Mouse (Mus musculus) left cerebral cortex, postnatal 4 days (tissue): ENCODE results near the gene 5730596B20Rik. TPM values are rescaled to one million over a fixed set of nuclear protein-coding genes. Genes with fewer than 3 reads are reported as not detected.

ENCODE experiments used
- DNase-seq: peaks from one replicate; pipeline ENCODE4 v3.0.0-alpha.2; 2022
- intact Hi-C: fragments of 180-260 bp; cut with DNase I; formaldehyde crosslinking; loops from one replicate; pipeline ENCODE4 v1.15.1; 2025
- microRNA-seq: library from miRNA; unstranded; fragments of <30 nt; microRNA quantifications from one replicate; pipeline ENCODE4 v1.2.0, GENCODE M21; 2022
- total RNA-seq, 2 experiments: library from RNA; stranded (reverse); gene quantifications; 2 replicates each; pipeline ENCODE4 v1.2.3; 2021

The 5730596B20Rik gene
- total RNA-seq, 2 experiments from 2014 or later = not detected

DNA sequence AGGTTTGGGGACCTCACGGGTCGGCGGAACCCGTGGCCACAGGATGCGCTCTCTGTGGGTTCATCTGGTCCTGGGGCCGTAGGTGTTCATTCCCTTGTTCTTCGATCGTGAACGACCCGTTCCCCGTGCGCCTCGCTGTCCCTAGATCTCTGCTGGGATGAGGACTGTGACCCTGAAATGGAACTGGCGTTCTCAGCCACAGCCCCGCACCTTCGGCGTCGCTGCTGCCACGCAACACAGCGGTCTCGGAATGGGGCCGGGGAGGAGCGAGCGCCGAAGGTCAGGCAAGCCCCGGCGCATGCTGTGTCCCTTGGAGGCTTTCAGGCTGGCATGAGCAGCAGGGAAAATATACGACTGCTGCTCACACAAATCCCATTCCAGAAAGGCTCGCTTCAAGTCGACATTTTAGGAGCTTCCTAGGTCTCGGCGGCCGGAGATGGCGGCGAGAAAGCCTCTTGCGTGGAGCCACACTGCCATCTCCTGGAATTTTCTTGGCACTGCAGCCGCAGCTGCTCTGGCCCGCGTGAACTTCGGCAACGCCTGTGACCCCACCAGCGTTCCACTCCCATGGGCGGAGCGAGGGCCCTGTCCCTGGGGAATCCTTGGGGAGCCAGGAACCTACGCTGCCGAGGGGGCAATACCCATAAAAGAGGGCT lies 44.2 kb downstream of the 5730596B20Rik start, which contains the start of gene Hoxa7:
TSS of gene Hoxa7 (minus strand) at position 518 of the 656 bp plus-strand sequence.
- DNase-seq = peak; percentile 83
- intact Hi-C loops = loop anchor here (5.0 kb wide), 2 partner anchors 639 to 1049 kb away; no protein-coding TSS in a partner anchor

DNA sequence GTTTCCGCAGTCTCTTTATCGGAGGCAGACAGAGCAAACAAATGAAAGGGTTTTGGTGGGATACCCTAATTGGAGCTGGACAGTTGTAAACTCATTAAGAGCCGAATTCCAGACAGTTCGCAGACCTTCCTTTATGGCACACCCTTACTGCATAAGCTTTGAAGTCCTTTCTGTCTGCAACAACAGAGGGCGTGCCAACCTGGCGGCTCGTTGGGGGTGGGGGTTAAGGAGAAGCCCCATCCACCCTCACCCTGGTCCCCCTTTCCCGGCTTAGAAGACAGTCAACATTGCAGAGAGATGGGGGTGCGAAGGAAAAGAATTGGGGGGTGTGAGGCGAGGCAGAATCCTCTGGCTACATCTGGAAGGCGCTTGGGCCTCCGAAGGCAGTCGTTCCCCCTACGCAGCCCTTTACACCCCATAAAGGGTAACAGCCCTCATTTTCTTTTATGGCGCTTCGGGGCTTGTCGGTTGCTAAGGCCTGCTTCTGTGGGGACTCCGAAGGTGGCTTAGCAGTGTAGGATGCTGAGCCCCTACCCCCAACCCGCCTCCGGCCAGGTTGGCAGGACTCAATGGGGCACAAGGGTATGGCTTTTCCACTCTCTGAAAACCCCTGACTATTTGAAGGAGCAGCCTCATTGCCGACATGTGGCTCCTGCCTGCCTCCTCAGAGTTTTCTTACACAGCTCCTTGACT lies 44.8 kb downstream of the 5730596B20Rik start:
- peak; percentile 0 for DNase-seq
- intact Hi-C loops = loop anchor here (5.0 kb wide), 2 partner anchors 640 to 1050 kb away; no protein-coding TSS in a partner anchor

DNA sequence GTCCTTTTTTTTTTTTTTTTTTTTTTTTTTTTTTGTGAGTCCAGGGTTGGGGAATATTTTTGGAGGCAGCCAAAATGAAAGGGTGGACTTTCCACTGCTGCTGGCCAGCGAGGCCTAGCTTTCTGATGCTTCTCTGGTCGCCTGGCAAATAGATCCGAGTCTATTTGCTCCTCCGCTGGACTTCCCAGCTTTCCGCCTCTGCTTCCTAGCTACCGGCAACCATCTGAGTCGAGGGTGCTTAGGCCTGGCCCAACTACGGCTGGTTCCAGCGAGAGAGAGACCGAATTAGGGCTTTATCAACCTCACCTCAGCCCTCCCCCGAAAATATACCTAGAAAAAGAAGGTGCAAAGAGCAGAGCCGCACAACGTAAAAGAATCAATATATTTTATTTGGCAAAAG lies 45.4 kb downstream of the 5730596B20Rik start:
- DNase-seq = no peak
- intact Hi-C loops = loop anchor here (5.0 kb wide), 2 partner anchors 640 to 1050 kb away; no protein-coding TSS in a partner anchor

DNA sequence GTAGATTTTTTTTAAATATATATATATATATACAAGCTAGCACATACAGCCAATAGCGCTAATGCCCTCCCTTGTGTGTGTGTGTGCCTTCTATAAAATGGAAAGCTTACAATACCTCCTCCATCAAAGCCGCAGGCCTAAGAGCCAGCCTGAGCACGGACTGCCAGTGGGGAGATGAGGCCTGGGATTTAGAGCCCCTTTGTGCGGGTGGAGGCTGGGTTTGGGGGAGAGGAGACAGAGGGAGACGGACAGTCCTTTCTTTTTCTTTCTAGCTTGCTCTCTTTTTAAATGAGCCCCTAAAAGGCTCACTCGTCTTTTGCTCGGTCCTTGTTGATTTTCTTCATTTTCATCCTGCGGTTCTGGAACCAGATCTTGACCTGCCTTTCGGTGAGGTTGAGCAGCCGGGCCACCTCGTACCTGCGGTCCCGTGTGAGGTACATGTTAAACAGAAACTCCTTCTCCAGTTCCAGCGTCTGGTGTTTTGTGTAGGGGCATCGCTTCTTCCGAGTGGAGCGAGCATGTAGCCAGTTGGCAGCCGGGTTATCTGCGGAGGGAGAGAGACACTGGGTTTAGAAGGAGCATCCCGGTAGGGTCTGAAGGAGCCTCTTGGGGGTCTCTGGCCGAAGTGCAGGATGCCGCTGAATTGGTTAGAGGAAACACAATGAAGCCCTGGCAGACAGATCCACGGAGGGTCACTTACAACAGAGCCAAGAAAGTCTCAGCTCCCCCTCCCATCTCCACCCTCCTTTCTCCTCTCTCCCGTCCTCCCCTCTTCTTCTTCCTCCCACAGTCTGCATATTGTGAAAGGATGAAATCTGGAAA lies 46.9 kb downstream of the 5730596B20Rik start:
- no peak for DNase-seq
- intact Hi-C loops = loop anchor here (5.0 kb wide), 2 partner anchors 642 to 1052 kb away; no protein-coding TSS in a partner anchor

DNA sequence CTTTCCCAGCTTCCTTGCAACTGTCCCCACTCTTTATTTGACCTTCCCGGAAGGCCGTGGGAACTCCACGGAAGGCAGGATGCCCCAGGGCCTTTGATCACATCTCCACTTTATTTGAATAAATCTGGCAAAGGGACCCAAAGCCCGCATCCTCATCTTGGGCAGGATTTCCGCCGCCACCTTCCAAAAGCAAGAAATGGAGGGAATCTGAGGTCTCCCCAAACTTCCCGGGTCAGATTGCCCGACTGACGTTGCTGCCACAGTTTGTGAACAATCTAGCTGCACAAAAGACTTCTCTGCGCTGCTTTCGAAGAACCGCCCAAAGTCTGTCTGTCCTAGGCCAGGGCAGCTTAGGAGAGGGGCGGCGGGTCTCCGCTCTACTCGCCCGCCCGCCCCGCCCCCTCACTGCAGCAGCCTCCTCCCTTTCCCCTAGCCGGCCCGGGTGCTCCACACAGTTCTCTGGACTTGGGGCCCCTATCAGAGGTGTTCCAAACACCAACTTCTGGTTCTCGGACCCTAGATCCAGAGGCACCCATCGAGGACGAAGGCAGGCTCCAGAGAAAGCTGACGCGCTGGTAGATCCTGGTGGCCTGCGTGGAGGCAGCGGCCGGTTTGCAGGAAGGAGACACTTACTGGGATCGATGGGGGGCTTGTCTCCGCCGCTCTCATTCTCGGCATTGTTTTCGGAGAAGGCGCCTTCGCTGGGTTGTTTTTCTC lies 47.8 kb downstream of the 5730596B20Rik start:
- DNase-seq = no peak
- intact Hi-C loops = loop anchor here (5.0 kb wide), 2 partner anchors 643 to 1053 kb away; no protein-coding TSS in a partner anchor

DNA sequence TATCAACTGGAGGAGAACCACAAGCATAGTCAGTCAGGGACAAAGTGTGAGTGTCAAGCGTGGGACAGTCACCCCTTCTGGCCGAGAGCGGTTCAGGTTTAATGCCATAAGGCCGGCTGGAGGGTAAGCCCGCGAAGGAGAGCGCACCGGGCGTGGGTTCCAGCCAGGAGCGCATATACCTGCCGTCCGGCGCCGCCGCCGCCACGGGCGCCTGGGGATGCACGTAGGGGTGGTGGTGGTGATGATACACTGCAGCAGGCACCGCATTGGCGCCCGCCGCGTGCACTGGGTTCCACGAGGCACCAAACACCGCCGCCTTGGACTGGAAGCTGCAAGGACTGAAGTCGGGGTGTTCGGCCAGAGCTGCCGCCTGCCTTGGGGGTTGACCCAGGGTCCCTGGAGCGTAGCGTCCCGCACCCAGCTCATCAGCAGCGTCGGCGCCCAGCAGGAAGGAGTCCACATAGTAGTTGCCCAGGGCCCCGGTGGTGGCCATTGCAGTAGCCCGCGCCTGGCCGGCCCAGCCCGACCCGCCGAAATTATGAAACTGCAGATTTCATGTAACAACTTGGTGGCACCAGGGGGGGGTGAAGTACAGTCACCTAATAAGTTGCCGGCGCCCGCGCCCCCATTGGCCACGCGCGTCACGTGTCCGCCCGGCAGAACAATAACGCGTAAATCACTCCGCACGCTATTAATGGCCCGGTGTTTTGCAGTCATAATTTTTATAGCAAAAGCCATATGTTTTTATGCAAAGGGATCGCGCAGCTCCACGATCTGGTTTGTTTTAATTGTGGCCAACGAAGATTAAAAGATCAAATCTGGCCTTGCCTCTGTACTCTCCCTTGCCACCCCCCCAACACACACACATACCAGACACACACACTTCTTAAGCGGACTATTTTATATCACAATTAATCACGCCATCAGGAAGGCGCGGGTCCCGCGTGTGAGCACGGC lies 48.6 kb downstream of the 5730596B20Rik start:
- no peak for DNase-seq
- intact Hi-C loops = no loop called here

DNA sequence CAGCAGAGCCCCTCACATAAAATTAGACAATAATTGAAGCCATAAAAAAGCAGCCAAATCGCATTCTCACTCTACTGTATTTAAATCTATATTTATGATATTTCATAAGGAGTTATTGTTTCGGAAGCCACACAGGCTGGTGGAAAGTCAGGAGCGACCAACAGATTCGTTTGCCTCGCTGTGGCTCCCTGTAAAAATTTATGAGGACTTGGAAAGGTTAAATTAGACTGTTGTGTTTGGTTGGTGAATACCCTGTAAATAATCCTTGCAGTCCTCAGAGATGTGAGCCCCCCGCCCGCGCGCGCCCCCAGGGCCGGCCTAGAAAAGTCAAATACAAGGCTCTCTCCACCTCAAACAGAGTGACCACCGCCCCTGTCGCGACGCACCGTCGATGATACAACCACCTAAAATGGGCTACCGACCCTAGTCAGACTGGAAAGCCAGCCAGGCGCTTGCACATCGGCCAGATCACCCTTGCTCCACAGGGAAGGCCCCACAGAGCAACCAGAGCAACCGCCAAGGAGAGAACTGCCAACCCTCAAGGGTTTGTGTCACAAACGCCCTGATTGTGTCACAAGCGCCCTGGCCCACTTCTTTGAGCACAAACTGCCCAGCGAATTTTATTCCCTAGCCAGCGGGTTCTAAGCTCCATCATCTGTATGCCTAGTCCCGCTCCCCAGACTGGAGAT lies 49.4 kb downstream of the 5730596B20Rik start:
- intact Hi-C loops = no loop called here
- no peak for DNase-seq

DNA sequence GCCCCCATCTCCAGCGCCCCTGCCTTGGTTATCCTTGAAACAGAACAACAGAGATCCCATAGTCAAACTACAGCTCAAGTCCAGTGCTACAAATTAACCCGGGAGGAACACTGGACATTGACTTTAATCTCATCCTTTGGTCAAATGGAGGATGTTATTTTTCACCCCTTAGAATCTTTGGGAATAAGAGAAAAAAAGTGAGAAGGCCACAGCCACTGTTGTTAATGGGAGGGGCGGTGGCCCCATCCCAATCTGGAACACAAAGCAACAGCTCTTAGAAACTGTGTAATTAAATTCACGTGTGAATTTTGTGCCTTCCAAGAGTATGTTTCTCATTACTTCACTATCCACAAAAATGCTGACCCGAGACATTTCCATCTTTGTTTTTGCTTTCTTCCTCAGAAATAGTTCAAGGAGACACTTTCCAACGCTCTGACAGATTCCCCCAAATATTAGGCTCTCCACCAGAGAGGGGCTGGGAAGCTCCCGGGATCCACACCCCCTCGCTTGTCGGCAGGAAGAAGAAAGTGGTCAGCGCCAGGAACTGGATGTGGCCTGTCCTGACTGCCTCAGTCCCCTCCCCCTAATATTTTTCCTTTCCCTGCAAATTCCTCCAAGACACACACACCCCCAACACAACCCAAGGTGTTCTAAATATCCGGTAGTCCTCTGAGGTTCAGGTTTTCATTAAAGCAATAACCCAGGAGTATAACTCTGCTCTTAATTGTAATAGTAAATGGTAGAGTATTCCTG lies 50.3 kb downstream of the 5730596B20Rik start:
- intact Hi-C loops = no loop called here

DNA sequence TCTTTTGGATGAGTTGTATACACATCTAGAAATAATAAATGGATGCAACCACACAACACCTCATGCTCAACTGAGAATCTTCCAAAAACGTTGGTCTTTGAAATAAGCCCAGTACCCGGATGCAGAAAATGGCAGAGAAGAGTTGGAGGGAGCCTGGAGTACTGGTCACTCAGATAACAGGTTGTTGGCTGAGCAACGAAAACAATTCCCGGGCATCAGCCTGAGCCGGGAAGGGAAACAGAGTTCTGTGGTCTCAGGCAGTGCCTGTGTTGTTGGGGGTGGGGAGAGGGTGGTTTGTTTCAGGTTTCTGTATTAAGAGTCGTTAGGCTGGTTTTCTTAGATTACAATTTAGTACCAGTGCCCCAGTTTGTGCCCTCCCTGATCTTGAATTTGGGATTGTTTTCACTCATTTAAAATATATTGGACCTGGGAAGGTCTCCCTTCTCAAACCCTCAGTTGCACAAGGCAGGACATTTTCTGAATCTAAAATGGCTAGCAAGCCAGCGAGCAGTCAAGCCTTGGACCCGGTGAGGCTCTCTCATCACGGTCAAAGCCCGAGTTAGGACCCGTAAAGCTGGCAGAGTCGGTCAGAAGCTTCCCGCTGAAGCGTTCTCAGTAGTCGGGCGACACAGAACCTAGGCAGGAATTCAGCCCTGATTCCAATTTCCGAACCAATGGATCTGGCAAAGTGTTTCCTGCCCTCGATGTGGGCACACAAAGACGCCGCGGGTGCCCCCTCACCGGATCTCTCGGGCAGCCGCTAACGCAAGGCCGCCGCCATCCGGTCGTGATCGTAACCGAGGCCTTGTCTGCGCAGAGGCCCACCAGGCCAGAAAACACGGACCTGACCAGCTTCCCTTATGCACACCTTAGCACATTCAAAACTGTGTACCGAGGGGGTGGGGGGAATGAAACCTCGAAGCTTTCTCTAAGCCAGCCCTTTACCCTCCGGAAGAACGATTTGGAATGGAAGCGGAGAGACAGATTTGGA lies 51.5 kb downstream of the 5730596B20Rik start:
- no peak for DNase-seq
- intact Hi-C loops = no loop called here

More for the DNA sequence above, 50.3 kb downstream of the 5730596B20Rik start:
- DNase-seq = no peak

DNA sequence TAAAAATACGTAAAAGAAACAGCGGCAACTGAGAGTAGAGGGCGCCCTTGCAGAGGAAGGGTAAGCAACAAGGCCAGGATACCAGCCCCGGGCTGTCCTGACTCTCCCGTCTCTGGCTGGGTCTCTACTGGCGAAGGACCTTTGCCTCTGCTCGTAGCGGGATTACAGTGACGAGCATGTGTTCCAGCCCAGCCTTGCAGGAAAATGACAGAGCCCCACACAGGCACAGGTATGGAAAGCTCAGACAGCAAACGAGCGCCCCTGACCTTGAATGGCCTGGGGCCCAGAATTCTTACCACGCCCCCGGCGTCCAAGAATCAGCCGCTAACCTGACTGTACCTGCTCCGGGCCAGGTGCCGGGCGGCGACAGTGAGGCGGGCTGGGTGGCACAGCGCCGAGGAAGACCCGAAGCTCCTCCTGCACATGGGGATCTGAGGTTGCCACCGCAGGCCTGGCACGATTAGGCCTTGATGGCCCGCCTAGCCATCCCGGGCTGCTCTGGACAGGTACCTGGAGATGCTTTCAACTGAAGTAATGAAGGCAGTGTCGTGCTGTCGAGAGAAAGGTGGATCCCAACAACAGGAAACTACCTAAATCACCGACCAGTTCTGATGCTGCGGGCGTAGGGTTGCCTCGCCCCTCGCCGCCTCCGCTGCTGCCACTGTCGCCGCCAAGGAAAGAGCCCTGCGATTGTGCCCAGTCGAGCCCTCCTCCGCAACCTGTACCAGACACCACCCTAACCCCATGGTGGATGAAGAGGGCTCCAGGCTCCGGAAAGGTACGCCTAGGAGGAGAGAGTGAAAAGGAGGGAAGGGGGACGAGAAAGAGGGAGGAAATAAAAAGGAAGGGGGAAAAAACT lies 52.5 kb downstream of the 5730596B20Rik start:
- DNase-seq = no peak
- intact Hi-C loops = no loop called here

Small RNAs within 50 kb of the gene (microRNA-seq; reads per million reads assigned to microRNA genes)
- not detected for gene Mir196b

Other genes starting within 250 kb of the 5730596B20Rik start
- 1 to 10 TPM; 4.5 to 4.9 TPM for gene Skap2, start 164.9 kb upstream of the 5730596B20Rik start, total RNA-seq
- not detected for gene Hoxa1, start 19.2 kb upstream of the 5730596B20Rik start, total RNA-seq
- gene Hoxa2, start 12.7 kb upstream of the 5730596B20Rik start, total RNA-seq = not detected
- not detected for gene Hoxa4, start 14.3 kb downstream of the 5730596B20Rik start, total RNA-seq
- not detected for gene Hoxa5, start 27.1 kb downstream of the 5730596B20Rik start, total RNA-seq
- gene Hoxa6, start 31.2 kb downstream of the 5730596B20Rik start, total RNA-seq = not detected
- gene Hoxa3, start 35.8 kb downstream of the 5730596B20Rik start, total RNA-seq = not detected
- not detected for gene Gm28308, start 35.8 kb downstream of the 5730596B20Rik start, total RNA-seq
- not detected for gene Hoxa7, start 44.4 kb downstream of the 5730596B20Rik start, total RNA-seq
- gene Hoxa9, start 53.6 kb downstream of the 5730596B20Rik start, total RNA-seq = not detected
- gene Hoxa10, start 63.4 kb downstream of the 5730596B20Rik start, total RNA-seq = not detected
- not detected for gene Hoxa11, start 68.3 kb downstream of the 5730596B20Rik start, total RNA-seq
- not detected for gene Hoxa13, start 83.4 kb downstream of the 5730596B20Rik start, total RNA-seq
- not detected for gene Evx1, start 136.0 kb downstream of the 5730596B20Rik start, total RNA-seq